Mouse (Mus musculus): ENCODE results near the gene Yipf3.
A peak's percentile ranks its signal among the peaks of the same experiment; 100 is the strongest.

Yipf3 gene

DNA sequence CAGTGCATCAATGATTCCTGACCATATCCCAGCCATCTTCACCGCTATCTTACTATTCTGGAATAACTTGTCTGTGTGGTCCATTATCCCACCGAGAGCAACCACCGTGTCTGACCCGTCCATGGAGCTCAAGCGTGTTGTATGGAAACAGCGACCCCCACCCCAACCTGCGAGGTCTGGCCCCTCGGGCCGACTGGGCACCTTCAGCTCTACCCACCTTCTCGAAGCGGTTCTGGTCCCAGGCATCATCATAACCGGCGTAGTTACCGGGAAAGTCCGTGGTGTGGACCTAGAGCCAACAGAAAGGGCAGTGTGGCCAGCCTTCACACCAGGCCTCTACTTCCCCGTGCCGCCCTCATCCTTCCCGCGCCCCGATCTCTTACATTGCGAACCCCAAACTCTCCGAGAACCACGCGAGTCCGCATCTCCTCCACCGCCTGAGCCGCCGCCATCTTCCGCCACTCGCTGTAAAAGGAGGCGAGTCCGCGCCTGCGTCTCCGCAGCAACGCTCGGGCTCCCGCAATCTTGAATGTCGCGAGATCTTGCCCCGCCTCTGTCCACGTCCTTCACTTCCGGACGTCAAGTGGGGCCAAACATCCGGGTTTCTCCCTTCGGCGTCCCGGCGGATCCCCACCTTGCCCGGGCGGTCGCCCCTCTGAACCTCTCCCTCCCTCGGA is at the start of gene Yipf3, which contains the start of gene Polr1c:
TSS of gene Yipf3 (plus strand) at position 569 of the 677 bp plus-strand sequence.
TSS of gene Polr1c (minus strand) at position 543 of the 677 bp plus-strand sequence.
- peak; percentile 90 for DNase-seq (ENCODE audit: low spot score)

DNA sequence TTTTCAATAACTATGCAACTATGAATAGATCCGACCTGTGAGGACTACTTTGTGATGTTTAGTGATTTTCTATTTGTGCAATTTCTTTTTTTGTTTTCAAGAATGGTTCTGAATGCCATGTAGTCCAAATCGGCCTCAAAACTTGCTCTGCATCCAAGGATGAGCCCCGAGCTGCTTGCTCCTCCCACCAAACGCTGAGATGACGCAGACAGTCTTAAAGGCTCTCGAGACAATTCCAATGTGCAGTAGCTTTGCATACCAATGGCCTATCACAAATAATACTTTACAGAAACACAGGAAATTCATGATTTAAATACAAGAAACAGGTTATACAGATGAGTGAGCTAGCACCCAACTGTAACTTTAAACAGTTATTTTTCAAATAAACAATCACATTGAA is 46.7 kb upstream of the Yipf3 start:
- no peak for DNase-seq (ENCODE audit: low spot score)

DNA sequence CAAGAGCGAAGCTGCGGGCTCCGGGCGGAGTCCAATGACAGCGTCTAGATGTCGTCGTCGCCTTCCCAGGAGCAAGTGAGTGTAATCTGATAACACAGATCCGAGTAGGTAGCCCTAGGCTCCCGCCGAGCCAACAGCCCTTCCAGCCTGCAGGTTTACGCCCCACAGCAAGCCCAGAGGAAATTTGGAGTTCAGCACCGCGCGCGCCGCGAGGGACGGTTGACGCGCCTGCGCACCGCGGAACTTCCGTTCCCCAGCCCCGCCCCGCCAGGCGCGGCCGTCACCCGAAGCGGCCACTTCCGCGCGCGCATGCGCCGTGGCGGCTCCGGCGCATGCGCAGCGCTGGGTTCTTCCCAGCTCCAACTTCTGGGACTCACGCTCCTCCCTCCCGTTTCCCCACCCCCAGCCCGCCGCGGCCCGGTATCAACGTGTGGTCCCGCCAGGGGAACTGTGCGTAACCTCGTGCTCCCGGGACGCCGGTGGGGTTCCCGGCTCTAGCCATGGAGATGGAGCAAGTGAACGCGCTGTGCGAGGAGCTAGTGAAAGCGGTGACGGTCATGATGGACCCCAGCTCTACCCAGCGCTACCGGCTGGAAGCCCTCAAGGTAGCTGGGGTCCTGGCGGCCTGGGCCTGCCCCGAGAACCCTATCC is 45.3 kb upstream of the Yipf3 start, which contains the start of the genes Polh and Xpo5:
TSS of gene Polh (minus strand) at position 225 of the 651 bp plus-strand sequence.
TSS of gene Xpo5 (plus strand) at position 362 of the 651 bp plus-strand sequence.
- peak; percentile 93 for DNase-seq (ENCODE audit: low spot score)

DNA sequence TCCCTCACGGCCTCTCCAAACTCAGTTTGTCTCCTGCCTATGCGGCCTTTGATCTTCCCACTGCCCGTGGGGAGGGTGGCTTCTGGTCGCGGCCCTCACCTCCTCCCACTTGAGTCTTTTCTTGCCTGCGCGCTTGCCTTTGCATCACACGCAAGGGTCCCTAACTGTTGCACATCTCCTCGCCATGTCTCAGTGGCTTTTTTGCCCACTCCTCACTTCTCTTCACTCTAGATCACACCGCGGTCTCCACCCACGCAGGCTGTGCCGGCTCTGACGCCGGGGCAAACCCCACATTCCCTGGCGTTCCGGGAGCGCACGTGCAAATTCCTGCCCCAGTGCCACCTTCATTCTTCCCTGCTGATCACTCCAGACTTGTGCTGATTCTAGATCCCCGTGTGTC is 44.8 kb upstream of the Yipf3 start:
- no peak for DNase-seq (ENCODE audit: low spot score)

DNA sequence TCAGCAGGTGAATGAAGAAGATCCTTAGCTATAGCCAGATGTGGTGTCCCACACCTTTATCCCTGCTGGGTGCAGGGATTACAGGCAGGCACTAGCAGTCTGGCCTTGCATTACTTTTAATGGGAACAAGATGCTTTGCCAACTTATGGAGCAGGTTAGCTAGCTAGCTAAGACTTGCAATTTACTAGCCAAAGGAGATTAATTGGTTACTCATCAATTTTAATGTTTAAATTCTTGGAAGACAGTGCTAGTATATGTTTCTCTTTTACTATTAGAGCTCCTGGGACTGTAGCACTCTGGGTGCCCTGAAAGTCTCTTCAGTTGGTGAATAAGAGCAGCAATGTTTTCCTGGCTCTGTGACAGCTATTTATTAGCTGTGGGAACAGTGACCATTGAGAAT is 41.2 kb upstream of the Yipf3 start:
- no peak for DNase-seq (ENCODE audit: low spot score)

DNA sequence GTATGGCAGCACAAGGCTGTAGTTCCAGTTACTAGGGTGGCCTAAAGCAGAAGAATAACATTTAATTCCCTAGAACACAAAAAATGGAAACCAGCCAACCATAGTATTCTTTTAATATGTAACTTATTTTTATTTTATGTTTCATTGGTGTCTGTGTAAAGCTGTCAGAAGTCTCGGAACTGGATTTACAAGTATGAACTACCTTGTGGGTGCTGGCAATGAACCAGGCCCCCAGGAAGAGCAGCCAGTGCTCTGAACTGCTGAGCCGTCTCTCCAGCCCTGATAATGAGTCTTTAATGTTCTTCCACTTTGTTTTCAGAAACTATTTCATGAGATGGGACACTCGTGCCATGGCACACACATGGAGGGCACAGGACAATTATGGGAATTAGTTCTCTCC is 37.3 kb upstream of the Yipf3 start:
- no peak for DNase-seq (ENCODE audit: low spot score)

DNA sequence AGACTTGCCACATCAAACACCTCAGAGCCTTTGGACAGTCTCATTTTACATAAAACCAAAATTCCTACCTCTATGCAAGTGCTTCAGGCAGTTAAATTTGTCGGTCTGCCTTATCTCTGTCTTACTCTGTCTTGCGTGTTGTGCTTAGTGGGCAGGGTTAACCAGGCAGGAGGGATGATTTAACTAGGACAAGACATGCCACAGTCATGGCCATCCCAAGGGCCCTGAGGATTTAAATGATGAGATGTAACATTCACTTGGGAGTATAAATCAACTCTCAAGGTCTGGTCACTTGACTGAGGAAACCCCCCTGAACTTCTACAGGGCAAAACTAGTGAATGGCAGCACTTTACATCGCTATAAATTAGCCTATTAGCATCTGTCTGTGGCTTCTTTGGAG is 26.3 kb upstream of the Yipf3 start:
- no peak for DNase-seq (ENCODE audit: low spot score)

DNA sequence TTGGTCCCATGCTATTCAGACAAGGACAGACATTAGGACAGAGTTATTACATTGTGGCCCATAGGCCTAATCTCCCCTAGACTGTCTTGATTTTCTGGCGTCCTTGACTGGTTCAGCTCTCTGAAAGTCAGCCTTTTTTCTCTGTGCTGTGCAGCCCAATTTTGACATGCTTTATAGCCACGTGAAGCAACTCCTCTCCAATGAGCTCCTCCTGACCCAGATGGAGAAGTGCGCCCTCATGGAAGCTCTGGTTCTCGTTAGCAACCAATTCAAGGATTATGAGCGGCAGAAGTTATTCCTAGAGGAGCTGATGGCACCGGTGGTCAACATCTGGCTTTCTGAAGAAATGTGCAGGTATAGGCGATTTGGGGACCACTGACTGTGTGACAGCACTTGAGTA is 20.3 kb upstream of the Yipf3 start:
- no peak for DNase-seq (ENCODE audit: low spot score)

DNA sequence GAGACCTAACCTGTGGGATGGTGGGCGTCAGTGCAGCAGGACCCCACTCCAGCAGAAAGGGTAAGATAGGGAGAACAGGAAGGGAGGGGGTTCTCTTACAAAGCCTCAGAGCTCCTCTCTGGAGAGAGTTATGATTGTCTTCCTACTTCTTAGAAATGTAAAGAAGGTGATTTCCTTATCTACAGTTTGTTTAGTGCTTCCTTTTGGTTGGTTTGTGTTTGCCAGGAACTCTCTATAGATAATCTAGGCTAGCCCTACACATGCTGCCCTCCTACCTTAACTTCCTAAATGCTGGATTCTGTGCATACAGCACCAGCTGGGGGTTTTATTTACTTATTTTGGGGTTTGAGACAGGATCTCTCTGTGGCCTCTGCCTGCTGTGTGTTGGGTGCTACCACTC is 11.8 kb upstream of the Yipf3 start:
- DNase-seq (ENCODE audit: low spot score): no peak

DNA sequence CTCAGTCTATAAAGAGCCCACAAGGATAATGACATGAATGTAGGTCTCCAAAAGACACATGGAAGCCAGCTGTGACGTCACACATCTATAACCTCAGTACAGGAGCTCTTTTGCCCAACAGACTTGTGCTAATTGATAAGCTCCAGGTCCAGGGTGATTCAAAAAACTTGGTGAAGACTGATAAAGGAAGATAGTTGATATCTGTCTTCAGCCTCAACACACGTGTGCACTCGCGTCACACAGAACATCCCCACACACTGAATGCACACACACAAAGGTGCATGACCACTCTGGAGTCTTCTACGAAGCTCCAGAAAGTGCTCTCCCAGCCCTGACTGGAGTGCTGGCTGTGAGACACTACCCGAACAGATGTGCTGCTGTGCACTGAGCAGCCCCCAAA is 10.8 kb upstream of the Yipf3 start:
- no peak for DNase-seq (ENCODE audit: low spot score)

DNA sequence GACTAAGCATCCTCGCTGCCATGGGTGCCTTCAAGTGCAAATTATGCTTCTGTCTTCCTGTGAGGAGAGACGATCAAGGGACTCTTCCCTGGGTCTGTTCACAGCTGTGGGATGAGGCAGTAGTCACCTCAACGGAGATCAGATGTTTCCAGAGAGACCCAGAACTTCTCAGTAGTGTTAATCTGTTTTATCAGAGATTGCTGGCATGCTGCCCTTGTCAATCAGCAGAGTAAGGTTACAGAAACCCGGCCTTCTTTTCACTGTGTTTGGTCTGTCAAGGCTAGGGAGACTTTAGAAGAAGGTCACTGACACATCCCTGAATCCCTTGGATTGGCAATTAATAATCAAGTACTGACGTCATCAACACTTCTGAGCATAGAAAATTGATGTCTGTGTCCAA is 10.4 kb upstream of the Yipf3 start:
- DNase-seq (ENCODE audit: low spot score): no peak

DNA sequence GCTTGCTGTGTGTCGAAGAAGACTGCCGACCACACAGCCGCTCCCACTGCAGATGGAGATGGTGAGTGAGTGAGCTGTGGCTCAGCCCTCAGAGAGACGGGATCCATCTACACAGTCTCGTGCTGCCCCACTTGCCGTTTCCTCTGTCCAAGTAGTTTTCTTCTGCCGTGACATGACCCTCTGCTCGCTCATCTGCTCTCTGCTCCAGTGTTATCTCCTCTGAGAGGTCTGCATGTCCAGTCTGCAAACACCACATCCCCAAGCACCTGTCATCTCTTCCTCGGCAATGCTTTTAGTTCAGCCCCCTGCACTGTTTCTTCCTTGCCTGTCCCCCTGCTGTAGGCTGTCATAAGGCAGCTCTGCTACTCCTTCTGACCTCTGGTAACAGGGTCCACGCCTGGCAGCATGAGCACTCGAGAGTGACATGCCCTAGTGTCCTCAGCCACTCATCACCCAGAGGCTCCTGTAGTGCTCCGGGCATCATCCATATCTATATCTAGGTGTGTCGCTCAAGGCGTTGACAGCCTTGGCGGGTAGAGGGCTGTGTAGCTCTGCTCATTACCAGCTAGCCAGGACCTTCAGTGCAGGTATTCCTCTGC is 8.3 kb upstream of the Yipf3 start:
- DNase-seq (ENCODE audit: low spot score): no peak

DNA sequence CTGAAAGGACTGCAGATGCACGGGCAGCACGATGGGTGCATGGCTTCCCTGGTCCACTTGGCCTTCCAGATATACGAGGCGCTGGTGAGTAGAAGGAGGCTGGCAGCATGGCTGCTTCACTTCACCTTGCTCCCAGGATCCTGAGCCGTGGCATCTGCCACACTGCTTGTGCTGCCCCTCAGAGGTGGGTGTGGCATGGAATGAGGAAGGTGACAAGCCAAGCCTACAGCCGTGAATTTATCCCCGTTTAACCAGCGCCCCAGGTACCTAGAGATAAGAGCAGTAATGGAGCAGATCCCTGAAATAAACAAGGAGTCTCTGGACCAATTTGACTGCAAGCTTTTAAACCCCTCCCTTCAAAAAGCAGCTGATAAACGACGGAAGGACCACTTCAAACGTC is 6.4 kb upstream of the Yipf3 start:
- no peak for DNase-seq (ENCODE audit: low spot score)

DNA sequence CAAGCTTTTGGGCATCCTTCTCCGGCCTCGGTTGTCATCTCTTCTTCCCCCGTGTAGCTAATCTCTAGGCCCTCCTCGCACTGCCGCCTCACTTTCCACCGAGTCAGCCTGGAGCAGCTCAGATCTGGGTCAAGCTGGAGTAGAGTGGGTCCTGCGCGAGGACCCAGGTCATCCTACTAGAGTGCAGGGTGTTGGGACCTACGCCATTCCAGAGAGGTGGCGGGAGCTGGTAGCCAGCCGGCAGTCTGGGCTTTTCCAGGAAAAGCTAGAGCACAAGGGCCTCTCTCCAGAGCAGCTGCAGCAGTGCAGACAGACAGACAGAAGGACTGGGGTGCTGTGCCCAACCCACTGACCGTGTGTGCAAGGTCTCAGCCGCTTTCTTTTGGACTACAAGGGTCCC is 5.6 kb upstream of the Yipf3 start:
- DNase-seq (ENCODE audit: low spot score): no peak

DNA sequence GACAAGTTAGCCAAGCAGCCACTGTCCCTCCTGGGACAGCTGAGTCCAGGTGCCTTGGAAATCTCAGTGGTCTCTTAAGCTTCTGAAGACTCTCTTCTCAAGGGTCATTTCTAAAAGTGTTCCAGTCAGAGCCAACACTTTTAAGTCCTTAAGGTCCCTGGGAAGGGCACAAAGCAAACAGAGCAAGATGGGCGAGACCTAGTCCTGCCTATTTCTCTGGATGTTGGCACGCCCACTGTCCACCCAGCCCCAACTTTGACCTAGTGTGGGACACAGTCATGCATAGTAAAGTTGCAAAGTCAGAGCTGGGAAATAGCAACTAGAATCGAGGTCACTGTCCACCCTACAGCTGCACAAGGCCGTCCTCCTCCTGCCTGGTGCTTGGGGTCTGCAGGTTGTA is 4.9 kb upstream of the Yipf3 start:
- DNase-seq (ENCODE audit: low spot score): no peak

DNA sequence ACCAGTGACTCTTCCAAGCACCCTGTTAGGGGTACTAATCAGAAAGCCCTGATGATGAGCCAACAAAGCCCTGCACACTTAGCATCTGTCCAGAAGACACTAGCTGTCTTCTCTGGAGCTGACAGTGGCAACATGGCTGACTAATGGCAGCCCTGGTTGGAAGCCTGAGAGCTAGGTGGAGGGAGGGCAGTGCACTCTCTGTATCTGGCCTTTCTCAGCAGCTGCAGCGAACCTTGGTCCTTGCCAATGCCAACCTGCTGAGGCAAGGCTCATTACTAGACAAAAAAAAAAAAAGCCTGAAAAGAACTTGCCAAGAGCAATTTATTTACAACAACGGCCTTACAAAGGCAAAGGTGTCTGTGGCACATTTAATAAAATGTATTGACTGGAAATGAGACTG is 4.3 kb upstream of the Yipf3 start:
- DNase-seq (ENCODE audit: low spot score): no peak

DNA sequence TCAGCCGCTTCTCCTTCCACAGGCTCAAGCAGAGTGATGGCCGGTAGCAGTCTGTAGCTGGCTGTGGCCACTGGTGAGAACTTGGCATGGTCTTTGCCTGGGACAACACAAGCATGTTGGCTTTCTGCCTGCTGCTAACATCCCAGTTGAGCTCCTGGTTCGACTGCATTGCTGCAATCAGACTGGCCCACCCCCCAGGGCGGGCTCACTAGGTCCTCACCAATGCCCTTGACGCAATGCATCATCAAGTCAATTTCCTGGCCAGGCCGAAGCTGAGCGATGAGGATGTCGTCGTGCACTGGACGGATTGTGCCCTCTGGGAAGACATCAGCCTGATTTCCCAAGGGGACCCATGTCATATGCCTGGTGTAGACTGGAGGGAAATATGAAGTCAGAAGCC is 3.3 kb upstream of the Yipf3 start:
- no peak for DNase-seq (ENCODE audit: low spot score)

DNA sequence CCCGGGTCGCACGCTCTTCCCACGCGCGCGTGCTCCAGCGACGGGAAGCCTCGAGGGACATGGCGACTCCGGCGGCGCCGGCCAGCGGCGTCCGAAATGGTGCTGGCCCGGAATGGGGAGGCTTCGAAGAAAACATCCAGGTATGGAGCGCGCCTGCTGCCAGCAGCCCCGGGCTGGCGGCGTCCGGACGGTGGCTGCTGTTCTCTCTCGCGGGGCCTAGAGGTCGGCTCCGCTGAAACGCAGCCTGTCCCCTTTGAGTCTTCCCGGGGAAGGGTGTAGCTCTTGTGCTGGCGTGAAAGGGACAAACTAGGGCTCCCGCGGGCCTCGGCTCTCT is 276 bp downstream of the Yipf3 start:
- DNase-seq (ENCODE audit: low spot score): no peak

DNA sequence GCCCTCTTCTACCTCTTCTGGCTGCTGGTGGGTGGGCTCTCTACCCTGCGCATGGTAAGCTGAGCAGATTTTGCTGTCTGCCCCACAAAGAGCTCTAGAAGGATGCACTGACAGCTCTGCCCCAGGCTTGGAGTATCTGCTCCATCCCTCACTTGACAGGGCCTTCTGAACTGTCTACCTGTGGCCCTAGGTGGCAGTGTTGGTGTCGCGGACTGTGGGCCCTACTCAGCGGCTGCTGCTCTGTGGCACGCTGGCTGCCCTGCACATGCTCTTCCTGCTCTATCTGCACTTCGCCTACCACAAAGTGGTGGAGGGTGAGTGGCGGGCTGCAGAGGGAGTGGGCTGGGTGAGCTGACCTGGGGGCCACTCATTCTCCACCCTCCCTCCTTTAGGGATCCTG is 3.3 kb downstream of the Yipf3 start:
- DNase-seq (ENCODE audit: low spot score): no peak

DNA sequence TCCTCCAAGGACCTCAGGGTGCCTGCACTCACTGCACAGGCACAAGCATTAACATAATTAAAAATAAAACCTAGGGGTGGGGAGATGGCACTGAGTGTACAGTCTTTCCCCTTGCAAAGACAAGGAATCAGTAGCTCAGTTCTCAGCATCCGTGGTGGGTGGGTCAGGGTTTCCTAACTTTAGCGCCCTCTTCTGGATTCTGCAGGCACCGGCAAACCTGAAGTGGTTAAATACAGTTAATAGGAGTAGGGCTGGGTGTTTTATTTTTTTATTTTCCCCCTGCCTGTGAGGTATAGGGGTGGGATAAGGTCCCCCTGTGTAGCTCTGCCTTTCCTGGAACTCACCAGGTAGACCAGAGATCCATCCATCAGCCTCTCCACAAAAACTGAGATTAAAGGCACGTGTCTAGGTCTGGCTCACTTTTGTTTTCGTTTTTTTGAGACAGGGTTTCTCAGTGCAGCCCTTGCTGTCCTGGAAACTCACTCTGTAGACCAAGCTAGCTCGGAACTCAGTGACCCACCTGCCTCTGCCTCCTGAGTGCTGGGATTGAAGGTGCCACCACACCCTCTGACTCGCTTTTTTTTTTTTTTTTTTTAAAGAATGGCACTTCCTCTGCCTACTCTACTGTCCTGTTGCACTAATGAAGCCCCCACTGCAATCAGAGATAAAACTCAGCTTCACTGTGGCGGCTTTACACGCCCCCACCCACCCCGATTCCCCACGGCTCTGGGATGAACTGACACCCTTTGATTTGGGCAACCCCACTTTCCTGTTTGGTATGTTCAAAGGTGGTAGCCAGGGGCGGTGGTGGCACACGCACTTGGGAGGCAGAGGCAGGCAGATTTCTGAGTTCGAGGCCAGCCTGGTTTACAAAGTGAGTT is 4.9 kb downstream of the Yipf3 start:
- DNase-seq (ENCODE audit: low spot score): no peak

DNA sequence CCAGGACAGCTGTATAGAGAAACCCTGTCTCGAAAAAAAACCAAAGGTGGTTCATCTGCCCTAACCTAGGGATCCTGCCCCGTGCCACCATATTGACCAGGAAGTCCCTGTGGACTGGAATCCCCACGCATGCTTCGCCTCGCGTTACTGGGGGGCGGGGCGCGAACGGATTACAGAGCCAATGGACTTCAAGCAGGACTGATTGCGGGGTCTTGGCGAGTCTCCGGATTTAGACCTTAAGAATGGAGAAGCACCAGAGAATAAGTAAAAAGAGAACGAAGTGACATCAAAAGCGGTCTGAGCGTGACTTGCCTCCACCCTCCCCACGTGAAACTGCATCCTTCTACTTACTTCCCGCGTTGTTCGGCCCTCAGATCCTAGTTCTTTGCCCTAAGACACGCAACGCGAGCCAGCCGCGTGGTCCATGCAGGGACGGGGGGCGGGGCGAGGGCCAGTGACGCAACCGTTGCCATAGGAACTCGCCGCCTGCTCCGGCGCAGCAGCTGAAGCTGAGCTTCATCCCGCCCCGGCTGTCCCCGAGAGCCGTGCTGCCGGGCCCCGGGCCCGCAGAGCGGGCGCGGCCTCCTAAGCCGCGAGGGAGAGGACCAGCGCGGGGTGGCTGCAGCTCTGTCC is 5.7 kb downstream of the Yipf3 start, which contains the start of gene Lrrc73:
TSS of gene Lrrc73 (plus strand) at position 80 of the 633 bp plus-strand sequence.
- DNase-seq (ENCODE audit: low spot score): peak; percentile 73

DNA sequence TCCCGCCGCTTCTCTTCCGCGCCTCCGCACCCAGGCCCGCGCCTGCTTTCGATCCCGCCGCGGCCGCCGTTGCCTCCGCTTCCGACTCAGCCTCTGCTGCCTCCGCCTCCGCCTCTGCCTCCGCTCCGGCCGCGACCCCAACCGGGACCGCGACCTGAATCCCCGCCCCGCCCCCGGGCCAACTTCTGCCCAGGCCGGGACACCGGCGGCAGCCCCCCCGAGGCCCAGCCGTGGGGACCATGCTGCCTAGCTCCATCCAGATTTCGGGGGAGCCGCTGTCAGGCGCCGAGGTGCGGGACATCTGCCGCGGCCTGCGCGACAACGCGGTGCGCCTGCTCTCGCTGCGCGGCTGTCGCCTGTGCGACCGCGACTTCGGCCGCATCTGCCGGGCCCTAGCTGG is 6.2 kb downstream of the Yipf3 start:
- DNase-seq (ENCODE audit: low spot score): no peak
